Comparison of ENCODE assay signal across 12 mouse cellular contexts in genomic region chr4:115954656-115955493, GRCm38 (mm10). TPM values are rescaled to one million over a fixed set of nuclear protein-coding genes. Genes with fewer than 3 reads are reported as not detected.
DNase-seq lines count a peak whose midpoint lies in the region; ATAC-seq and TF ChIP-seq lines count a peak whose summit lies in the region.
"Had no signal": no experiment of that assay in that cellular context is flagged by ENCODE, and none has a peak within 500 bp of the region (broad histone marks: within the 10 kb centered on the region; RNA-seq: fewer than 3 reads in every experiment).

No protein-coding gene starts in this region.

- no peaks in the 10 kb centered on the region for H3K36me3 ChIP-seq in ES-Bruce4 (ENCODE audit: control insufficient read depth, insufficient read depth, low read length, poor library complexity, severe bottlenecking)
- no peaks in the 10 kb centered on the region for H3K36me3 ChIP-seq in ES-E14 (ENCODE audit: control insufficient read depth, insufficient read depth, low read length, poor library complexity, severe bottlenecking)
- no peaks in the 10 kb centered on the region for H3K36me3 ChIP-seq in forebrain, embryonic 15.5 days
- H3K36me3 ChIP-seq in midbrain, embryonic 10.5 days = no peaks in the 10 kb centered on the region
- H3K36me3 ChIP-seq: limb, embryonic 15.5 days had no signal

- 0 out of 2 replicates have a peak, but pooled peaks have one; percentile 66 for ATAC-seq in forebrain, embryonic 15.5 days (replicated peaks)

- intact Hi-C loops in left cerebral cortex, postnatal 14 days (cut with DNase I) = no loop called here
- intact Hi-C loops in left cerebral cortex, postnatal 36 days (cut with DNase I) = loop anchor here (5.0 to 10.0 kb wide), 2 partner anchors 53 to 220 kb away; partner anchors contain the start of gene Efcab14

- peak overlapping the region; percentile 56 for H3K9ac ChIP-seq in ES-Bruce4 (ENCODE audit: low read depth, poor library complexity, severe bottlenecking)
- H3K9ac ChIP-seq in ES-E14 (ENCODE audit: insufficient read depth, low read depth, low read length, poor library complexity, severe bottlenecking) = peak overlapping the region; percentile 64; the same call in 1 of the 2 replicates
- peak overlapping the region; percentile 33; the same call in 1 of the 2 replicates for H3K9ac ChIP-seq in forebrain, embryonic 15.5 days (replicated peaks)
- H3K9ac ChIP-seq: limb, embryonic 15.5 days had no signal

- H3K27me3 ChIP-seq in ES-Bruce4 (ENCODE audit: control insufficient read depth, insufficient read depth, low read length, poor library complexity, severe bottlenecking) = no peaks in the 10 kb centered on the region
- peaks cover 81% of the 10 kb centered on the region for H3K27me3 ChIP-seq in forebrain, embryonic 15.5 days
- peaks cover 100% of the 10 kb centered on the region for H3K27me3 ChIP-seq in midbrain, embryonic 10.5 days (ENCODE audit: low read depth, poor library complexity, severe bottlenecking)

- H3K4me3 ChIP-seq in ES-Bruce4 (ENCODE audit: low read depth, low read length) (peak overlapping the region; percentile 59), ES-E14 (ENCODE audit: insufficient read depth in 1 of 2, low read depth in 1 of 2, low read length in 2 of 2, poor library complexity in 1 of 2, severe bottlenecking in 1 of 2) (peak overlapping the region; percentile 54 to 56; a peak in 3 of 4 replicates)
- H3K4me3 ChIP-seq in forebrain, embryonic 15.5 days = no peak overlapping the region
- H3K4me3 ChIP-seq in midbrain, embryonic 10.5 days = peak overlapping the region; percentile 45
- H3K4me3 ChIP-seq: limb, embryonic 15.5 days had no signal

- no peaks in the 10 kb centered on the region for H3K9me3 ChIP-seq in ES-Bruce4 (replicated peaks; ENCODE audit: control insufficient read depth, insufficient read depth, low read length, poor library complexity, severe bottlenecking)
- no peaks in the 10 kb centered on the region for H3K9me3 ChIP-seq in ES-E14 (ENCODE audit: control insufficient read depth, insufficient read depth, low read depth, low read length)
- H3K9me3 ChIP-seq in forebrain, embryonic 15.5 days = no peaks in the 10 kb centered on the region
- no peaks in the 10 kb centered on the region for H3K9me3 ChIP-seq in midbrain, embryonic 10.5 days (replicated peaks)
- H3K9me3 ChIP-seq: limb, embryonic 15.5 days had no signal

- no peak for TF ChIP-seq CTCF in ES-Bruce4 (IDR thresholded peaks at IDR 0.05; ENCODE audit: low read depth, low read length)

- H3K4me2 ChIP-seq in forebrain, embryonic 15.5 days (replicated peaks) = peak overlapping the region; percentile 35
- H3K4me2 ChIP-seq: limb, embryonic 15.5 days had no signal

- TF ChIP-seq EP300 in ES-Bruce4 (IDR thresholded peaks at IDR 0.05; ENCODE audit: insufficient read depth, low read depth, low read length) = 0 out of 2 replicates have a peak, but pooled peaks have one; percentile 26

- peak overlapping the region; percentile 65 for H3K27ac ChIP-seq in ES-Bruce4 (ENCODE audit: insufficient read depth, low read length)
- peak overlapping the region; percentile 78 for H3K27ac ChIP-seq in ES-E14 (ENCODE audit: insufficient read depth, low read depth, low read length, poor library complexity, severe bottlenecking)
- no peak overlapping the region for H3K27ac ChIP-seq in forebrain, embryonic 15.5 days (replicated peaks)
- peak overlapping the region; percentile 79 for H3K27ac ChIP-seq in midbrain, embryonic 10.5 days (replicated peaks)
- H3K27ac ChIP-seq: limb, embryonic 15.5 days had no signal

- 4% methylated on average over 19 of the region's 19 CpGs for WGBS in forebrain, embryonic 15.5 days
- WGBS in midbrain, embryonic 10.5 days = 2% methylated on average over 19 of the region's 19 CpGs

- in situ Hi-C loops in ES-E14 (cut with MboI; ENCODE audit: low sequenced_read_pairs in 2 of 2, unreplicated experiment in 2 of 2) = no loop called here

- H3K4me1 ChIP-seq in ES-Bruce4 (ENCODE audit: control insufficient read depth, insufficient read depth, low read length) = peaks cover 2% of the 10 kb centered on the region
- peaks cover 2 to 19% of the 10 kb centered on the region in 2 experiments; a peak in 2 of 4 replicates for H3K4me1 ChIP-seq in ES-E14 (ENCODE audit: control insufficient read depth in 2 of 2, insufficient read depth in 2 of 2, low read length in 2 of 2, poor library complexity in 1 of 2)
- H3K4me1 ChIP-seq in forebrain, embryonic 15.5 days = peaks cover 7% of the 10 kb centered on the region; the same call in 1 of the 2 replicates
- H3K4me1 ChIP-seq in midbrain, embryonic 10.5 days = peaks cover 88% of the 10 kb centered on the region

- DNase-seq in ES-E14 (ENCODE audit: low read depth, low spot score) = no peak
- peak; percentile 64 for DNase-seq in midbrain, embryonic 10.5 days (ENCODE audit: low spot score)
- DNase-seq in left cerebral cortex, postnatal 14 days (ENCODE audit: low spot score in 2 of 2) = no peak
- DNase-seq in lung, postnatal 14 days = no peak
- DNase-seq in left cerebral cortex, postnatal 36 days (ENCODE audit: low spot score in 2 of 2) = no peak
- DNase-seq: cerebellum, adult 2 months; gastrocnemius, postnatal 14 days; lung, postnatal 36 days had no signal

- TF ChIP-seq POLR2A in ES-Bruce4 (IDR thresholded peaks at IDR 0.05; ENCODE audit: insufficient read depth, low read length) = no peak

TF ChIP-seq in ES-E14, 5 proteins besides CTCF, POLR2A, EP300 and RAD21:
- no peak for TF ChIP-seq ZC3H11A (IDR thresholded peaks at IDR 0.05; ENCODE audit: borderline replicate concordance, low read depth, low read length)
- TF ChIP-seq ZNF384 (IDR thresholded peaks at IDR 0.05; ENCODE audit: low read depth, low read length) = no peak
- TF ChIP-seq HCFC1 (IDR thresholded peaks at IDR 0.05; ENCODE audit: borderline replicate concordance, insufficient read depth, low read length) = no peak
- no peak for TF ChIP-seq MAFK (IDR thresholded peaks at IDR 0.05; ENCODE audit: insufficient read depth, low read depth, low read length)
- TF ChIP-seq CHD2 (IDR thresholded peaks at IDR 0.05; ENCODE audit: low read depth, low read length) = no peak

RNA-seq across cellular contexts. Expression of gene Dmbx1, which starts 15.1 kb away (rescaled TPM):
- polyA plus RNA-seq in ES-Bruce4 (2011; ENCODE audit: insufficient read depth, insufficient read length, low read depth, missing spikeins) = 0.70 and 0.88 TPM in 2 replicates
- 0.11 and 0.18 TPM in 2 replicates for total RNA-seq in ES-E14 (2012; rRNA removed)
- polyA plus RNA-seq in forebrain, embryonic 15.5 days (2015; fragmentation: Nextera tagmentation; extraction: Ambion mirVana) = 0.23 TPM in 1 of 2 replicates, not detected in the other
- polyA plus RNA-seq in midbrain, embryonic 10.5 days (2016; fragmentation: Nextera tagmentation; extraction: Ambion mirVana) = 38.5 and 39.4 TPM in 2 replicates
- total RNA-seq in left cerebral cortex, postnatal 14 days (2021) = under 1 TPM in 1 of 2 experiments, not detected in 1; 0.18 TPM
- total RNA-seq in left cerebral cortex, postnatal 36 days (2021) = not detected
- total RNA-seq: adrenal gland, postnatal 4 days; gastrocnemius, postnatal 14 days had no signal
